Mouse (Mus musculus) small intestine, adult 2 months (tissue): ENCODE data around the gene Fam217a. TPM values are rescaled to one million over a fixed set of nuclear protein-coding genes. Genes with fewer than 3 reads are reported as not detected.
A peak's percentile ranks its signal among the peaks of the same experiment; 100 is the strongest.
"Not testable (repeated sequence)": the region's sequence is repeated elsewhere in the genome, so short reads cannot be mapped to it uniquely, and the experiment has no call there.

ENCODE experiments used
- H3K27ac ChIP-seq: fragments of 200-500 bp; 2 replicates; pipeline ENCODE4 v1.5.1; 2012; ENCODE audit warnings: low read depth, low read length, control low read depth, inconsistent platforms; ENCODE audit not compliant: insufficient read depth
- H3K27me3 ChIP-seq: fragments of 200-500 bp; 2 replicates; pipeline ENCODE4 v1.6.1; 2012; ENCODE audit warnings: mild to moderate bottlenecking, moderate library complexity, low read length, inconsistent platforms; ENCODE audit not compliant: control insufficient read depth, insufficient read depth
- H3K36me3 ChIP-seq: fragments of 200-500 bp; 2 replicates; pipeline ENCODE4 v1.6.1; 2012; ENCODE audit warnings: mild to moderate bottlenecking, low read length, control low read depth, inconsistent platforms; ENCODE audit not compliant: control insufficient read depth, insufficient read depth
- H3K4me1 ChIP-seq: fragments of 200-500 bp; 2 replicates; pipeline ENCODE4 v1.6.1; 2012; ENCODE audit warnings: low read length, inconsistent platforms, mixed read lengths; ENCODE audit not compliant: control insufficient read depth, insufficient read depth, insufficient read length
- H3K4me3 ChIP-seq: fragments of 200-500 bp; 2 replicates; pipeline ENCODE4 v1.5.1; 2012; ENCODE audit warnings: low read depth, mild to moderate bottlenecking, control low read depth, inconsistent platforms, low read length, moderate library complexity
- CTCF ChIP-seq: fragments of 200-500 bp; IDR thresholded peaks from 2 replicates; pipeline ENCODE4 v1.5.1; 2012; ENCODE audit warnings: low read depth, mild to moderate bottlenecking, control low read depth, inconsistent platforms, low read length, moderate library complexity, mixed read lengths; ENCODE audit not compliant: insufficient replicate concordance, insufficient read length; ENCODE audit errors: extremely low read depth
- POLR2A ChIP-seq: fragments of 200-500 bp; IDR thresholded peaks from 2 replicates; pipeline ENCODE4 v1.6.1; 2012; ENCODE audit warnings: low read depth, mild to moderate bottlenecking, control low read depth, inconsistent platforms, low read length, moderate library complexity
- WGBS: fragments of 180-500 bp; shearing (Covaris S2); methylation state at CpG from one replicate; pipeline ENCODE4 v1.1.7; 2018; 5-methylcytosine and 5-hydroxymethylcytosine counted together
- polyA plus RNA-seq: library from polyadenylated mRNA; depleted of rRNA; stranded (reverse); fragments of >200 nt; gene quantifications from 2 replicates; pipeline ENCODE4 v1.2.3, GENCODE M21; 2012; rRNA removed

Fam217a gene
- polyA plus RNA-seq, result not detected in 2 replicates

- WGBS, result 73% methylated on average over 4 of the region's 4 CpGs
- Histone ChIP-seq H3K27me3 (no peaks in the 10 kb centered on the region), H3K27ac (no peak within 1 kb of the TSS), H3K36me3 (no peaks in the 10 kb centered on the region), H3K4me1 (no peaks in the 10 kb centered on the region), H3K4me3 (no peak within 1 kb of the TSS)
- TF ChIP-seq CTCF (no peak), POLR2A (no peak)
These were observed at the start of gene Fam217a, which contains the start of gene 4933417A18Rik for GRCm38 (mm10) chr13:34924210-34924609. TSS of gene Fam217a (minus strand) at chr13:34924310. TSS of gene 4933417A18Rik (plus strand) at chr13:34924409.

- 16% methylated on average over 1 of the region's 1 CpGs for whole genome bisulfite sequencing
- no peak overlapping the region for H3K27ac ChIP-seq
- TF ChIP-seq POLR2A (no peak), CTCF (no peak)
- no peak overlapping the region for H3K4me3 ChIP-seq
- no peaks in the 10 kb centered on the region for H3K4me1 ChIP-seq
- H3K36me3 ChIP-seq, result peaks cover 16% of the 10 kb centered on the region
- no peaks in the 10 kb centered on the region for H3K27me3 ChIP-seq
These were observed 49.7 kb upstream of the Fam217a start for GRCm38 (mm10) chr13:34973770-34974169.

- Histone ChIP-seq H3K27ac (no peak overlapping the region), H3K4me3 (no peak overlapping the region), H3K4me1 (no peaks in the 10 kb centered on the region), H3K27me3 (no peaks in the 10 kb centered on the region), H3K36me3 (peaks cover 13% of the 10 kb centered on the region)
- TF ChIP-seq CTCF, result peak; percentile 32; the same call in 1 of the 2 replicates
- no peak for TF ChIP-seq POLR2A
- WGBS, result 11% methylated on average over 1 of the region's 1 CpGs
These were observed 49.0 kb upstream of the Fam217a start for GRCm38 (mm10) chr13:34973149-34973548.

GRCm38 (mm10) chr13:34972456-34972855, 48.3 kb upstream of the Fam217a start:
- H3K36me3 ChIP-seq, H3K4me1 ChIP-seq, H3K27ac ChIP-seq, H3K4me3 ChIP-seq, H3K27me3 ChIP-seq: not testable (repeated sequence)

GRCm38 (mm10) chr13:34965647-34966046, 41.5 kb upstream of the Fam217a start:
- not testable (repeated sequence) for H3K36me3 ChIP-seq, H3K4me1 ChIP-seq, H3K27me3 ChIP-seq
- peak overlapping the region; percentile 16; the same call in 1 of the 2 replicates for H3K4me3 ChIP-seq
- peak overlapping the region; percentile 70; the same call in 1 of the 2 replicates for H3K27ac ChIP-seq
- WGBS, result 69% methylated on average over 9 of the region's 9 CpGs

- H3K4me3 ChIP-seq, result peak overlapping the region; percentile 80
These were observed 40.8 kb upstream of the Fam217a start for GRCm38 (mm10) chr13:34964866-34965265.

GRCm38 (mm10) chr13:34964419-34964818, 40.3 kb upstream of the Fam217a start:
- WGBS, result 6% methylated on average over 14 of the region's 14 CpGs
- H3K27me3 ChIP-seq, result no peaks in the 10 kb centered on the region
- H3K36me3 ChIP-seq, result no peaks in the 10 kb centered on the region
- peak overlapping the region; percentile 78 for H3K27ac ChIP-seq
- peak overlapping the region; percentile 80 for H3K4me3 ChIP-seq
- TF ChIP-seq POLR2A (no peak), CTCF (no peak)
- peaks cover 4% of the 10 kb centered on the region for H3K4me1 ChIP-seq

More at GRCm38 (mm10) chr13:34964866-34965265, 40.8 kb upstream of the Fam217a start:
- Histone ChIP-seq H3K27ac (peak overlapping the region; percentile 78), H3K27me3 (no peaks in the 10 kb centered on the region), H3K4me1 (peaks cover 4% of the 10 kb centered on the region), H3K36me3 (no peaks in the 10 kb centered on the region)
- 19% methylated on average over 5 of the region's 5 CpGs for WGBS
- TF ChIP-seq POLR2A (no peak), CTCF (no peak)
